Mouse (Mus musculus) WW6 (cell line): ENCODE measurements at regions not wholly inside any gene's neighbourhood (a gene's known extent, or its start where the extent isn't known, plus 50 kb on each side); places are given as distances from the start of the nearest gene placed in this dataset.

ENCODE experiments used
- DNase-seq: peaks from one replicate; pipeline ENCODE4 v3.0.0-alpha.2; 2013; ENCODE audit warnings: low read depth, low spot score

- no peak for DNase-seq
These were observed 91.3 kb downstream of the Tomm20 start for GRCm38 (mm10) chr8:126854121-126855055.

- DNase-seq, result no peak
These were observed 92.8 kb downstream of the Tomm20 start for GRCm38 (mm10) chr8:126852663-126853390.

GRCm38 (mm10) chr8:126852184-126852583 is 93.5 kb downstream of the Tomm20 start:
- DNase-seq, result no peak

DNA sequence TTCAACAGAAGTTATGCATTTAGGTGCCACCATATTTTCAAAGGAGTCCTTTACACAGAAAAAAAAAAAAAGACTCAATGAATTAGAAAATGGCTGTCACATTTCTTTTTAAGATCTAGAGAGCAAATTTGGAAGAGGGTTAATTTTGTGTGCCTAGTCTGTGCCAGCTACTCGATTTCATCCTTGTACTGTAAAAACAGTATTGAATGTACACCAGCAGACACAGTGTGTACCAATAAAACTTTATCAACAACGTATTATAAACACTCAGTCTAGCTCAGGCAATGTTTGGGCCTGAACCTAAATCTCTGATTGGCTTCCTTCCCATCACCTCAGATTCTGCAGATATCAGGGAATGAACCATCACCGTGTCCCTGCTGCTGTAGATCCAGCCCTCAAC is 93.9 kb downstream of the Tomm20 start:
- DNase-seq, result no peak

DNA sequence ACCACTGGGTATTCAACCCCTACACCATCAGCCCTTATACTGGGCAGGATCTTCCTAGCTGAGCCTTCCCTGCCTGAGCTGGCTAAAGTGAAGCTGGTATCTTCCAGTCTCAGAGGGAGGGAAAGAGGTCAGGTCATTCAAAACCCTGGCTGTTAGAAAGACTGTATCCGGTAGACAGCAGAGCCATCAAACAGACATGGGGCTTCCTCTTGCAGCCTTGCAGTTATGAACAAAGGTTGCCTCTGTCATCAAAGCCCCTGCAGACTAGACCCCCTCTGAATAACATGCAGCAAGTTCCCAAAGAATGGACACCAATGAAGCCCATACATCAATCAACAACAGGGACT is 95.5 kb downstream of the Tomm20 start:
- DNase-seq, result no peak

DNA sequence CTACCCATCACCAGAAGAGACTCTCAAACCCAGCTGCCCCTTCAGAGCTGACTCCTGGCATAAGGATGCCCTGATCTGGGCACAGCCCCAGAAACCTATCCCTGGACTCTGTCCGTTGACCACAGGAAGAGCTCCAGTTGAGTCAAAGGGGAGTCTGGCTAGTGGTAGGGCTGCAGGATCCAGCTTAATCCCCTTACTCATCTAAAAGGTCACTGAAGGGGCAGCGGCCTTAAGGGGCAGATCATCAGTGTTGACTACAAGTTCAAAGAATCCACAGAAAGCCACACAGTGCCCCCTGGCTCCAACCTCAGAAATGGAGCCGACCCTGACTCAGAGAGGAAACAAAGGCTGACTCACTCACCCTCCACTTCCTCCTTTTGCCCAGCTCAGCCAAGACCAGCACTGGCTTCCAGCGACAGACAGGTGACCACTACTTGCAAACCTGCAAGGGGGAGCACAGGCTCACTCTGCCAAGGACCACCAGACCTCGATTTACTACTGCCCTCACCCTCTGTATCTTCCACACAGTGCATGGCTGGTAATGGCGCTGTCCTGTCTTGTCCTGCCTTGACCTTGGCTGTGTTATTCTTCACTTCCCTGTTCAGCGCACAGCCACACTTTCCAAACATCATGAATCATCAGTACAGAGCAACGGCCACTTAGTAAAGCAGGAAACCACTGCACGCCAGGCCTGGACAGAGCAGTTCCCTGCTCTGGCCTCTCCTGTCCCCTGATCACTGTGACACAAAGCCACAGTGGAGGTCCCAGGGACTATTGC is 96.0 kb downstream of the Tomm20 start:
- DNase-seq, result no peak

DNA sequence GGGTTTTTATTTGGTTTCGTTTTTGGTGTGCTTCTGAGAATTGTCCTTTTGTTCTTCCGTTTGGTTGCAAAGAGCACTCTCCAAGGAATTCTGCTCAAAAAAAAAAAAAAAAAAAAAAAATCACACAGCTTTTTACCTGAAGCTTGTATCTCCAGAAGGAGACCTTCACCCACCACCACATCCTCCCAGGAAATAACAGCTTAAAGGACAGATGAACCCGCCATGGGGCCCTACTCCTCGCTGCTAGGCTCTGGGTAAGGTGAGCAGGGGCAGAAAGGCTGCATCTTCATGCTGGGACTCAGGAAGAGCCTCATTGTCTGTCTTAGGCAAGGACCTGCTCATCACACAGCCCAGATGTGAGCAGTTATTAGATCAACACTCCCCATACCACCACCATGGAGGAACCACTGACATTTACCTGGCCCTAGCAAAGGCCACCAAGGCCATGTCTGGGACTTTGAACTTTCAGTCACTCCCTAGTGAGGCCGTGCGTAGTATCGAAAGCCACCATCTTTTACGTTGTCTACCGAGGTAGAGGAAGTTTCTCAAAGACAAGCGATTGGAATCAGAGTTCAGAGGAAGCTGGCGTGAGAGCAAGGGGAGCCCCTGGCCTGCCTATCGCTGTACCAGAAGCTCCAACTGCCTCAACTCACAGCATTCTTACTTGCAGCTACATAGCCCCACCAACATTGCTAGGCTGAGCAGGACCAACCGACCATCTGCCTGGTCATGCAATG is 97.1 kb downstream of the Tomm20 start:
- no peak for DNase-seq

- no peak for DNase-seq
These were observed 97.8 kb downstream of the Tomm20 start for GRCm38 (mm10) chr8:126847664-126848353.

DNA sequence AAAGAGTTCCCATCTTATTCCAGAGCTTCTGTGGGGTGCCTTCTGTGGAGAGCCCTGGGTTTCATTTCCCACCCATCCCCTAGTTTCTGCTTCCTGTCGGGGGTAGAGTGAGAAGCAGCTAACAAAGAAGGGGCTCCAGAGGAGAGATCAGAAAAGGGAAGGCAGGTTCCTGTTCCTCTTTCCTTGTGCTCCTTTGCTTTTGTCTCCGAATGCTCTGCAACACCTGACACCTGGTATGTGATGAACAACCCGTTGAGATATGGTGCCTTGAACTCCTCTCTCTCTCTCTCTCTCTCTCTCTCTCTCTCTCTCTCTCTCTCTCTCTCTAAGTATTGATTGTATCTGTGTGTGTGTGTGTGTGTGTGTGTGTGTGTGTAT is 99.5 kb downstream of the Tomm20 start:
- DNase-seq, result no peak

- no peak for DNase-seq
These were observed 100.0 kb downstream of the Tomm20 start for GRCm38 (mm10) chr8:126845530-126846187.

- no peak for DNase-seq
These were observed 101.0 kb downstream of the Tomm20 start for GRCm38 (mm10) chr8:126844627-126845026.

GRCm38 (mm10) chr8:126841187-126841586 is 104.5 kb downstream of the Tomm20 start:
- no peak for DNase-seq

GRCm38 (mm10) chr8:126839712-126840355 is 105.8 kb downstream of the Tomm20 start:
- no peak for DNase-seq

DNA sequence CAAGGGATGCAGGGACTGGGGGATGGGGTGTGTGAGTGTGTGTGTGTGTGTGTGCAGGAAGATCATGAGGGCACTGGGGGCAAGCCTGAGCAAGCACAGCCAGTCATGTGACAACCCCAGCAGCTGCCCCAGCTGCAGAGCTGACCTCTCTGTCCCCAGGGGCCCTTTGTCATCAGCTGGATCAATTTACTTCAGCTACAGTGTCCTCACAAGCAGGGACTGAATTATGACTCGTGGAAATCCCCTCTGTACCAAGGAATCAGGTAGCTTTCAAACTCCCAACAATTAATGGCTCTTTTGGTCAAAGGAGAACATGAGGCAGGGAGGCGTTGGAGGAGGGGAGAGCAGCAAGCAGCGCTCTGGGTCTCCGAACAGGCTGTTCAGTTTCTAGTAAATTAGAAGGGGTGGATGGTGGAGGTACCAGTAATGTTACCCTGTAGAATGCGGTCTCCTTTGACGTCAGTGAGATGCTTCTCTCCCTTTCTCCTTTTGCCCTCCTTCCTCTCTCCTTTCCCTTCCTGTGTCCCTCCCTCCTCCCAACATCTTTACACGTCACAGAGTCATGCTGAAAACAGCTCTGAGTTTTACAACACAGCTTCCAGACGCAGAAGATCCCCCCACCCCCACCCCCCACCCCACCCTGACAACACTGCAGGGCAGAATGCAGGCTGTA is 106.5 kb downstream of the Tomm20 start:
- no peak for DNase-seq

GRCm38 (mm10) chr8:126838228-126838627 is 107.4 kb downstream of the Tomm20 start:
- no peak for DNase-seq

DNA sequence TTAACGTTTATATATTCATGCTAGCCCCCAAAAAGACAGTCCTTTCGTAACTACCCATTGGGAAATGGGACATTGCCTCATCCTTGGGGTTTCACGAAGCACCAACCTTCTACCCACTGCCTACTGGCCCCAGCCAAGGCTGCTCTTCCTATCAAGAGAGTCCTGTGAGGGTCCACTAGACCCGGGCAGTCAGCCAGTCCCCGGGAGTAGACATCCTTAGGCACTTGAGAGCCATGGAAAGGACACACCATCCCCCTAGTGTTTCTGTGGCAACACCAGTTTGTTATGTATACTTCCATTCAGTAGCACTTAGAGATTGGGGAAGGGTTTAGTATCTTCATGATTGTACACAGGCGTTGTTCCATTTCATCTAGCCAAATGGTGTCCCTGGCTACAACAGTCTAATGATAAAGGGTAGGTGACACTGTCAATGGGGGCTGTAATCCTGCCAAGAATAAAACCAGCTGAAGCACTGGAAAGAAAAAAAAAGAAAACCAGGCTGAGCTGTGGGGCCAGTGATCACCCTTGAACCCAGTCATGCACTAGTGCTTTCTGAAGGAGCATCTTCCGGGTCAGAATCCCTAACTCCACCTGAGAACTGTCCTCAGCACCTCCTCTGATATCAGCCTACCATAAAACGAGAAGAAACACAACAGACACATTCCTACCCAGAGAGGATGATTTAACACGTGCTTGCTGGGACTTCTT is 108.2 kb downstream of the Tomm20 start:
- no peak for DNase-seq

- no peak for DNase-seq
These were observed 110.1 kb downstream of the Tomm20 start for GRCm38 (mm10) chr8:126835554-126835953.
